Mouse (Mus musculus) intestine, embryonic 14.5 days (tissue): ENCODE measurements around the gene Nod1. TPM values are rescaled to one million over a fixed set of nuclear protein-coding genes. Genes with fewer than 3 reads are reported as not detected.

Experiments used
- ATAC-seq: fragments of 200-750 bp; cut with Nextera tagmentation; replicated peaks from 2 replicates; pipeline ENCODE4 v1.8.0; 2017; ENCODE audit warnings: low read depth, moderate number of reproducible peaks, moderate TSS enrichment, moderate library complexity; ENCODE audit not compliant: low FRiP score, low TSS enrichment
- DNase-seq: peaks from one replicate; pipeline ENCODE4 v3.0.0-alpha.2; 2018; ENCODE audit warnings: low spot score
- H3K27ac ChIP-seq: fragments of 300-500 bp; sonication (generic); 2 replicates; pipeline ENCODE4 v1.5.1; 2014; ENCODE audit warnings: low read depth, mild to moderate bottlenecking, control low read depth
- H3K27me3 ChIP-seq: fragments of 300-500 bp; sonication (generic); replicated peaks from 2 replicates; pipeline ENCODE4 v1.6.1; 2014; ENCODE audit warnings: low read length, control low read depth; ENCODE audit not compliant: control insufficient read depth, insufficient read depth
- H3K36me3 ChIP-seq: fragments of 300-500 bp; sonication (generic); 2 replicates; pipeline ENCODE4 v1.6.1; 2014; ENCODE audit warnings: low read length, control low read depth; ENCODE audit not compliant: control insufficient read depth, insufficient read depth
- H3K4me1 ChIP-seq: fragments of 300-500 bp; sonication (generic); replicated peaks from 2 replicates; pipeline ENCODE4 v1.6.1; 2014; ENCODE audit warnings: low read length, control low read depth, mixed read lengths; ENCODE audit not compliant: control insufficient read depth, insufficient read depth
- H3K4me2 ChIP-seq: fragments of 300-500 bp; sonication (generic); 2 replicates; pipeline ENCODE4 v1.6.1; 2014; ENCODE audit warnings: low read length
- H3K4me3 ChIP-seq: fragments of 300-500 bp; sonication (generic); 2 replicates; pipeline ENCODE4 v1.5.1; 2014; ENCODE audit warnings: low read depth, low read length, control low read depth, mixed read lengths
- H3K9ac ChIP-seq: fragments of 300-500 bp; sonication (generic); 2 replicates; pipeline ENCODE4 v1.6.1; 2014; ENCODE audit warnings: mild to moderate bottlenecking, low read length
- H3K9me3 ChIP-seq: fragments of 300-500 bp; sonication (generic); 2 replicates; pipeline ENCODE4 v1.6.1; 2016; ENCODE audit warnings: low read length, control low read depth; ENCODE audit not compliant: control insufficient read depth
- WGBS: fragments of 180-500 bp; shearing (Covaris S2); extraction: QIAGEN DNeasy Blood & Tissue Kit; methylation state at CpG from one replicate; pipeline ENCODE4 v1.1.7; 2014; 5-methylcytosine and 5-hydroxymethylcytosine counted together
- polyA plus RNA-seq: library from polyadenylated mRNA; unstranded; fragments of >200 nt; fragmentation: Nextera tagmentation; extraction: Ambion mirVana; gene quantifications from 2 replicates; pipeline ENCODE4 v1.2.1, GENCODE M21; 2014

Gene Nod1
- polyA plus RNA-seq, 1 experiment from 2014 or later = 5.6 TPM

DNA sequence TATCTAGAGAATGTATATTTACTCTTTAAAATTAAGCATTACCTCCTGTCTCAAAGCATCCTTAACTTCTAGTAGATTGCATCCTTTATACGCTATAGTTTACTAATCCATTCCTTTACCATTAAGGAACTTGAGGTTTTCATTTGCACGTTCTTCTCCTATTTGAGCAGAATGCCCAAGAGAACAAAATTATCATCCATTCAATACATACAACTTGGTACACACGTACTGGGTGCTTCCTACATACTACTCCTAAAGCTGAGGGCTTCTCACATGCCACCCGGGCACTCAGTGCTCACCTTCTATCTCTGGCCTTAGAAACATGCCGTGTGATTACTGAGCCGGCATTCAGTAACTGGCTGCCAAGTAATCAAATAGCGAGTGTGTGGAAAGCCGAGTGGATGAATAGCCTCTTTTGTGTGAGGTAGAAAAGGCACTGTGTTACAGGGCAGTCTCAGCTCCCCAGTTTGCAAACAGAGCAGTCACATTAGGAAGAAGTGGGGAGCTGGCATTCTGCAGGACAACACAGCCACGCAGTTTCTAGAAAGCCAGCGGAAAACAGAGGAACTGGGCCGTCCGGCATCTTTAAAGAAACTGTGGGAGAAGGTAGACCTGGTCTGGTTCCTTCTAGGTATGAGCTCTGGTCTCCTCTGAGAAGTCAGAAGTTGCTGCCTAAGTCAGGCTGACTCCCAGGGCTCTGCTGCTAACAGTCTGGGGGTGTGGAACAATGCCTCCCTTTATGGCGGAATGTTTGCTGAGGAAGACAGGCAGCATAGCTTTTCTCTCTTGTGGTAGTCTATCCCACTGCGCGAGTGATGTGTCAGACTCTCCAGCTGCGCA is 37.2 kb upstream of the Nod1 start:
- H3K27me3 ChIP-seq = no peaks in the 10 kb centered on the region
- H3K36me3 ChIP-seq = no peaks in the 10 kb centered on the region
- H3K9me3 ChIP-seq = no peaks in the 10 kb centered on the region
- no peaks in the 10 kb centered on the region for H3K4me1 ChIP-seq
- DNase-seq (peak; percentile 68), ATAC-seq (peak; percentile 64; the same call in 1 of the 2 replicates)
- H3K4me3 ChIP-seq = no peak overlapping the region
- no peak overlapping the region for H3K9ac ChIP-seq
- H3K4me2 ChIP-seq = no peak overlapping the region
- H3K27ac ChIP-seq = peak overlapping the region; percentile 36; the same call in 1 of the 2 replicates
- 34% methylated on average over 16 of the region's 16 CpGs for WGBS

DNA sequence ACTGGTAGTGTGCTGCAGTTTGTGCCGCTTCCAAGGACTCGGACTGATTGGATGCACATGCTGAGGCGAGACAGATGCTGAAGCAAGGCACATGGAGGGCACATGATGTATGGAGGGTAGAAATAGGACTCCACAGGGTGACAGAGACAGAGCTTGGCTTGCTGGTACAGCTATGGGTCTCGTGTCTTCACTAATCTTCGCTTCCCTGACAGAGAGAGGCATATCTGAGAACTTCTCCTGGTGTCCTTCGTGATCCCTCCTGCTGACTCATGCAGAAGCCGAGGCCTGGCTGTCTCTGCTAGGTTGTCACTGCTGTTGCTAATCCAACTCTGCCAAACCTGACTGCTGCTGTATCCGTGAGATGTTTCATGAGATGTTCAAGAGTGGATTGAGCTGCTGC is 36.0 kb upstream of the Nod1 start:
- no peaks in the 10 kb centered on the region for H3K9me3 ChIP-seq
- H3K36me3 ChIP-seq = no peaks in the 10 kb centered on the region
- H3K27ac ChIP-seq = no peak overlapping the region
- no peak overlapping the region for H3K4me3 ChIP-seq
- 85% methylated on average over 8 of the region's 8 CpGs for WGBS
- no peak overlapping the region for H3K4me2 ChIP-seq
- H3K9ac ChIP-seq = no peak overlapping the region
- DNase-seq = no peak
- no peaks in the 10 kb centered on the region for H3K4me1 ChIP-seq
- no peaks in the 10 kb centered on the region for H3K27me3 ChIP-seq
- no peak for ATAC-seq

DNA sequence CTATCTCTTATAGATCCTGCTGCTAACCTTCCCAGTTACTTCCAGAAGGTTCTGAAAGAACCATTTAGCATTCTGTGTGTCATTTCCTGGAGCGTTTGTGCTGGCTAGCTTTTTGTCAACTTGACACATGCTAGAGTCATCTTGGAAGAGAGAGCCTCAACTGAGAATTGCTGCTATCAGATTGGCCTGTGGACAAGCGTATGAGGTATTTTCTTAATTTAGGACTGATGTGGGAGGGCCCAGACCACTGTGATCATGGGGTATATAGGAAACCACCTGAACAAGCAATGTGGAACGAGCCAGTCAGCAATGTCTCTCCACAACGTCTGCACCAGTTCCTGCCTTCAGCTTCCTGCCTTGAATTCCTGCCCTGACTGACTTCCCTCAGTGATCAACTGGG is 31.1 kb upstream of the Nod1 start:
- 69% methylated on average over 4 of the region's 4 CpGs for WGBS
- H3K27ac ChIP-seq = no peak overlapping the region
- DNase-seq (no peak), ATAC-seq (no peak)
- H3K27me3 ChIP-seq = no peaks in the 10 kb centered on the region
- no peaks in the 10 kb centered on the region for H3K36me3 ChIP-seq
- H3K9ac ChIP-seq = no peak overlapping the region
- H3K4me2 ChIP-seq = no peak overlapping the region
- H3K9me3 ChIP-seq = no peaks in the 10 kb centered on the region
- H3K4me1 ChIP-seq = no peaks in the 10 kb centered on the region
- no peak overlapping the region for H3K4me3 ChIP-seq

DNA sequence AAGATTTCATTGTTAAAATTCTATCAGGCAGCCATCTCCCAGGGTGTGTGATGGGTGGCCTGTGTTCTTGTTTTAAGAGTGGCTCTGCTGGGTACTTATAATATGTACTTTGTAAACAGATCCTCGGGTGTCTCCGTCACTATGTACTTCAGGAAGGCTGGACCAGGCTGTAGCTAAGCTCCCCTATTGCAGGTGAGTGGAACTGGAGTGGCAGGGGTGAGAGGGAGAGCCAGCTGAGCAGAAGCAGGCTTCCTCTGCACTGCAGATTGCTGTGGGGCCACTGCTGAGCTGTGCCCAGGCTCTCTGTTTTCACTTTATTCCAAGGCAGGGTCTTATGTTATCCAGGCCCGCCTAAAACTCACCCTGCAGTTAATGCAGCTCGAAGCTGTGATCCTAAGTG is 30.0 kb upstream of the Nod1 start:
- no peak overlapping the region for H3K4me3 ChIP-seq
- H3K36me3 ChIP-seq = no peaks in the 10 kb centered on the region
- DNase-seq (no peak), ATAC-seq (no peak)
- no peak overlapping the region for H3K4me2 ChIP-seq
- no peaks in the 10 kb centered on the region for H3K27me3 ChIP-seq
- H3K9ac ChIP-seq = no peak overlapping the region
- H3K27ac ChIP-seq = no peak overlapping the region
- H3K9me3 ChIP-seq = no peaks in the 10 kb centered on the region
- H3K4me1 ChIP-seq = no peaks in the 10 kb centered on the region
- 54% methylated on average over 4 of the region's 4 CpGs for WGBS

DNA sequence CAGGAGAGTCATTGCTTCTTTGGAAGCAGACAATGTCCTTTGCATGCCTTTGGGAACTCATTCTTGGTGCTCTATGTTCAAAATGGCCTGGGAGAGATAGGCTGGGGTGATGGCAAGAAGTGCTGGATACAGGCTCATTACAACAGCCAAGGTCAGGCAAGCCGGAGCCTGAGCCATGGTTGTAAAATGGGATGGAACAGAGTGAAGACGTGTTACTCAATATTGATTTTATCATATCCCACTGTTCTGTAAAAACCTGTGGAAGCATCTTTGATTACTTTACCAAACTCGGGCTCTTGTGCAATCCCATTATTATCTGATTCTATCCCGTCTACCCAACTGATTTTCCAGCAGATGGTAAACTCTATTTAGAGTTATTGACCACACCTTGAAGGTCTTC is 28.9 kb upstream of the Nod1 start:
- H3K27me3 ChIP-seq = no peaks in the 10 kb centered on the region
- H3K4me1 ChIP-seq = no peaks in the 10 kb centered on the region
- no peak overlapping the region for H3K4me3 ChIP-seq
- H3K9me3 ChIP-seq = no peaks in the 10 kb centered on the region
- H3K9ac ChIP-seq = no peak overlapping the region
- DNase-seq = no peak
- no peaks in the 10 kb centered on the region for H3K36me3 ChIP-seq
- H3K27ac ChIP-seq = no peak overlapping the region
- no peak overlapping the region for H3K4me2 ChIP-seq
- no peak for ATAC-seq
- 82% methylated on average over 4 of the region's 4 CpGs for WGBS

DNA sequence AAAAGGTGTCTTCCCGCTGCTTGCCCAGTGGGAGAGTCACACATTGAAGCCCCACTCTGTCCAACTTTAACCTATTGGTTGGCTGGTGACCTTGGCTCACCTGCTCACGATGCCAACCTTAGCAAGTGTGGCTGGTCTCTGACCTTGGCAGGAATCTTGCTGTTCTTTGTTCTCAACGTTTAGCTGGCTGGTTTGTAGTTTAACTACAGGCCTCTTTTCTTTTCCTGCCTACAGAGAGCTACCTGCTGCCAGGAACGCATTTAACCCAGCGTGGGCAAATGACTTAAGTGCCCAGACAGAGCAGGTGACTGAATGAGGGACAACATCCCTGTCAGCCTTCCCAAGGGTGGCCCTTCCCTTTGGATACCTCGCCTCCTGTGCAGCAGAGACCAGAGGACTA is 25.3 kb upstream of the Nod1 start:
- Histone ChIP-seq H3K9ac (no peak overlapping the region), H3K4me2 (no peak overlapping the region), H3K4me3 (no peak overlapping the region), H3K27me3 (no peaks in the 10 kb centered on the region), H3K27ac (no peak overlapping the region), H3K4me1 (no peaks in the 10 kb centered on the region), H3K36me3 (no peaks in the 10 kb centered on the region), H3K9me3 (no peaks in the 10 kb centered on the region)
- DNase-seq (no peak), ATAC-seq (no peak)
- 89% methylated on average over 6 of the region's 6 CpGs for WGBS

DNA sequence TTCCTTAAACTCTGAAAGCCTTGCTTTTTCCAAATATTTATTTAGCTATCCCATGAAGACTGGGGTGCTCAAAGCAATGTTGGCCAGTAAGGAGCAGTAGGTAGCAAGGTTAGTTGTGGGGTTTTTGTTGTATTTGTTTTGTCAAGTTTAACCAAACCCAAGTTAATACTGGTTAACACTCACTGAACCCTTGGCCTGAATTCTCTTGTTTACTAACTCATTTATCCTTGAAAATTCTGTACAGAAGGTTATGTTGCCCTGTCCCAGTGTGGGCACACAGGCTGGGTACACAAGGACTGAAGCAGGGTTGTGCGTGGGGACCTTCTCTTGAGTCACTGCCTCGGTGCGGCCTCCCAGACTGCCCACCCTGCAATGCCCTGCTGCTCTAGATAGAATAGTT is 23.9 kb upstream of the Nod1 start:
- DNase-seq (no peak), ATAC-seq (no peak)
- no peaks in the 10 kb centered on the region for H3K9me3 ChIP-seq
- no peak overlapping the region for H3K27ac ChIP-seq
- no peak overlapping the region for H3K4me2 ChIP-seq
- no peak overlapping the region for H3K9ac ChIP-seq
- 94% methylated on average over 3 of the region's 3 CpGs for WGBS
- no peaks in the 10 kb centered on the region for H3K36me3 ChIP-seq
- H3K4me1 ChIP-seq = no peaks in the 10 kb centered on the region; the same call in 1 of the 2 replicates
- H3K4me3 ChIP-seq = no peak overlapping the region
- H3K27me3 ChIP-seq = no peaks in the 10 kb centered on the region

DNA sequence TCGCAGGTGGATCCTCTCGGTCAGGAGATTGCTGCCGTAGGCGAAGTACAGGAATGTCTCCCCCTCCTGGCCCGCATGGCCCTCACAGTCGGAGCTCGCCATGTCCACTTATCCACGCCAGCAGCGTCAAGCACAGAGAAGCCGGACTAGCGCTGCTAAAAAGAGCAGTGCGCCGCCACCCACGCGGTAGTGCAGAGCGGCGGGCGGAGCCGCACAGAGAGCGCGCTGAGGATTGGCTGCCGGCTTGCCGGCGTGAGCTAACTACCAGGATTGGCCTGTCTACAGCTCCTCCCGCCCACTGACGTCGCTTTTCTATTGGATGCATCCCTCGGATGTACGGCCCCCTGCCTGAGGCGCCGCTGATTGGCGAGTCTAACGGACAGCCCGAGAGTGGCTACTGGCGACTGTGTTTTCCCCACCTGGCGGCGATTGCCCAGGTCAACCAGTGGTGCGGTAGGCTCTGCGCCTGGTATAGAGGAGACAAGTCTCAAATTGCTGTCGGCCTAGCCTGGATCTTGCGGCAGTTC is 20.4 kb upstream of the Nod1 start, which contains the start of gene Ggct:
Gene Ggct (minus strand): TSS at position 217 of the 527 bp plus-strand sequence.
- Histone ChIP-seq H3K27me3 (no peaks in the 10 kb centered on the region), H3K4me2 (peak within 1 kb of the TSS; percentile 86), H3K4me1 (no peaks in the 10 kb centered on the region; the same call in 1 of the 2 replicates), H3K36me3 (no peaks in the 10 kb centered on the region), H3K9ac (peak within 1 kb of the TSS; percentile 40), H3K4me3 (peak within 1 kb of the TSS; percentile 43), H3K27ac (no peak within 1 kb of the TSS), H3K9me3 (no peaks in the 10 kb centered on the region)
- peak; percentile 100 for ATAC-seq
- DNase-seq = peak; percentile 93
- WGBS = under 1% methylated on average over 41 of the region's 41 CpGs

DNA sequence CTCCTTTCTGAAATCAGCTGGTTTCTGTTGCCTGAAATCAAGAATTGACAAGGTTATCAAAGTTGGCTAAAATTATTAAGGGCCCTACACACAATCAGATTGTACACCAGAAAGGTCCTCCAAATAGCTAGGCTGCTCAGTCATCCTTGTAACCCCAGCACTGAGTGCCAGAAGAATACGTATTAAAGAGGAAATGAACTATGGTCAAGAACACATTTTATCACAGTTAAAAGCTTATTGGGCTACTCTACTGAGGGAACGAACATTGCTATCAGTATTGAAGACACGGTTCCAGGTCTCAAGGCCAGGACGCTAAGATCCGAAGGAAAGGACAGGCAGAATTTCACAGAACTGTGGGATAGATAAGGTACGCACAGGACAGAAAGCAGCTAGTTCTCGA is 19.7 kb upstream of the Nod1 start:
- Histone ChIP-seq H3K36me3 (no peaks in the 10 kb centered on the region), H3K27me3 (no peaks in the 10 kb centered on the region), H3K4me1 (no peaks in the 10 kb centered on the region; the same call in 1 of the 2 replicates), H3K9me3 (no peaks in the 10 kb centered on the region), H3K27ac (no peak overlapping the region), H3K4me3 (peak overlapping the region; percentile 43), H3K9ac (peak overlapping the region; percentile 40), H3K4me2 (peak overlapping the region; percentile 86)
- DNase-seq = no peak
- no peak for ATAC-seq
- 4% methylated on average over 7 of the region's 7 CpGs for WGBS
